Mouse (Mus musculus) liver, adult (tissue): ENCODE results near the gene Dapl1.

ENCODE experiments used
- GATA4 ChIP-seq: IDR thresholded peaks from 2 replicates; pipeline ENCODE4 v1.6.1; 2014; ENCODE audit warnings: mild to moderate bottlenecking, low read length; ENCODE audit not compliant: insufficient replicate concordance

The Dapl1 gene

DNA sequence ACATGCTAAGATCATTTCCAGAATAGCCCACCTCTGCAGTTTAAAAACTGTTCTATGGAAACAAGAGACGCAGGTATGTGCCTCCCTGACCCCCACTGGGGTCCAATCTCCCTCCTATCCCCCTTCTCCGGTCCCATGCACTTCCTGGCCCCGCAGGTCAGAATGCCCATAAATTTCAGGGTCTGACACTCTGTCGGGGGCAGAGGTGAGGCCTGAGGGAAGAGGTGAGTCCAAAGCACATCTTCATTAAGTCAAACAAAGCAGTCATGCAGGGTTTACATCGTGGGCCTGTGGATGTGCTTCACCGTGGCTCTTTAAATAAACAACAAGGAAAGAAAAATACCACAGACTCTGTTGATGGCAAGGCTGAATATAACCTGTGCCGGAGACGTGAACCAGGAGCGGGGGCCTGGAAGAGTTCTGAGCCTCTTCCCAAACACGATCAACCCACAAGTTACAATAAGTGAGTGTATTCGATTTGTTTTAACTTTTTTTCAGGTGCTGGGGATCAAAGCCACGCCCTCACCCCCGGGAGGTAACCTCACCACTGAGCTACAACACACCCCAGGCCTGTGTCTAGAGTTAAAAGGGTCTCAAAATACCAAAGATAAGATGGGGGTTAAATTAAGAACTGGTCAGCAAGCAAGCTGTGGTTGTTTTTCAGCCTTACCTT, 59.9 kb downstream of the Dapl1 start:
- TF ChIP-seq GATA4: no peak

DNA sequence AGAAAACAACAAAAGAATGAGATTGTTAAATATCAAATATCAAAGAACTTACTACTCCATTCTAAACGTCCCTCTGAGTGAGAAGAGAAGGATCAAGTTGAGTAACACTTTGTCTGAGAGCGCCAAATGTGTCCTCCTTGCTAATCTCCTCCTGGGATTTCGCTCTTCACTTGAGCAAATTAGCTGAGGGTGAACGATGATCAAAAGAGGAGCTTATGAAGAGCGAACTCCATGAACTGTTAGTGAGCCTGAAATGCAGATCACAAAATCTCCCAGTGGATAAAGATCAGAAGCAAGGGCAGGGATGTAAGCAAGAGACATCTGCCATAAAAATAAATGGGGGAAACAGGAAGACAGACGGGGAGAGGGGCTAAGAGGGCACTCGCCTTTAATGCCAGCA, 60.5 kb downstream of the Dapl1 start:
- TF ChIP-seq GATA4: no peak

DNA sequence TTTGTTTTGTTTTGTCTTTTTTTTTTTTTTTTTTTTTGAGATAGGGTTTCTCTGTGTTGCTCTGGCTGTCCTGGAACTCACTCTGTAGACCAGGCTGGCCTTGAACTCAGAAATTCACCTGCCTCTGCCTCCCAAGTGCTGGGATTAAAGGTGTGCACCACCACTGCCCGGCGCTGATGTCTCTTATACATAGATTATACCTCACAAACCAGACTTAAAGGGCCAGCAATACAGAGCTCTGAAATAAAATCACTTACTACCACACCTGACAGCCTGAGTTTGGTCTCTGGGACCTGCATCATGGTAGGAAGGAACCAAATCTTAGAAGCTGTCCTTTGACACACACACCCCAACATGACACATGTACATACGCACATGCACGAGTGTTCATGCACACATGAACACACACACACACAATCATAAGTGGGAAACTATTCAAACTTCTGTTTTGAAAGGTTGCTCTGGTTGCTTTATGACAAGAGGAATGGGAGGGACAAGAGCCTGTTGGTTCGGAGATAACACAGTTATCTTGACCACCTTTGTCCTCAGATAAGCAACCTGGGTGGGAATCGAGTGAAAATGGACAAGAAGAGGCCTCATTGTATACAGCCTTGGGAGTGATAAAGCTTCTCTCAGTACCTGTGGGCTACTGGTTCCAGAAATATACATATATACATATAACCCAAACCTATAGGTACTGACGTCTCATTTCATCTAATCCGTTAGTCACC, 63.1 kb downstream of the Dapl1 start:
- no peak for TF ChIP-seq GATA4

DNA sequence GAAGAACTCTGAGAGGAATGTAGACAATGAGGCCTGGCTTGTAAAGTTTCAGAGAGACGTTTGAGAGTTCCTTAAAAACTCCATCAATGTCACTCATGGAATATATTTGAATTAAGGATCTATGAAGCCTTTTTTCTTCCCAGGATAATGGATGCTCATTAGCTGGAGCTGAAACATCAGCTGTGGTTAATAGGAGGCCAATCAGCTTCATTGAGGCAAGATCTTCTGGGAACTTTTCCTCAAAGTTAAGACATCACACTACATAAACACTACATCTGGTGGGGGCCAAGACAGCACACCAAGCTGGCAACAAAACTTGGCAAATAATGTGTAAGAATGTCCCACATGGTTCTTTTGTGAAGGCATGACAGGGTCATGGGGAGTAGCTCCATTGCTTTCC, 68.3 kb downstream of the Dapl1 start:
- TF ChIP-seq GATA4: no peak

DNA sequence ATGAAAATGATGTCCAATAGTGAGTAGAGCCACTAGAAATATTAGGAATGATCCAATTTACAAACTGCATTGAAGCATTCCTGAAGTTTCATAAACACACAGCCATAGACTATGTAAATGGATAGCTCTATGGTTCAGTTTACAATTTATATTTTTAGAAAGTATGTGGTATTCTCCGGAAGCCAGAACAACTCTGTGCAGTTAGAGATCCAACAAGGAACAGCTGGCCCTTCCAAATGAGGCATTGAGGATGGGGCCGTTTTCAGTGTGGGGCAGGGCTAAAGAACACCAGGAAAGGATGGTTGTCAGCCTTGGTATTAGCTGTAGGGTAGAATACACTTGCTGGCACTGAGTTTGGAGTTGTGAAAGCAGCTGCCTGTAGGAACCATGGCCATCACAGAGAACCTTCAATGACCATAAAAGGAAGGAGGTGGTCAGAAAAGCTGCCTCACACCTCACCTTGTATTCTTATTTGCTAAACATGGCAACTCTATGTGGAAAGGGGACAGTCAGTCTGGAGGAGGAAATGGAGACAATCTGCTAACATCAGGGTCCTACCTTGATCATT, 70.0 kb downstream of the Dapl1 start:
- no peak for TF ChIP-seq GATA4
